Mouse (Mus musculus) heart, postnatal 0 days (tissue): Measurements from ENCODE around the gene Fam131b.
A peak's percentile ranks its signal among the peaks of the same experiment; 100 is the strongest.

Experiments used
- CTCF ChIP-seq: IDR thresholded peaks from 2 replicates; pipeline ENCODE4 v1.5.1; 2016; ENCODE audit warnings: antibody characterized with exemption, control low read depth, low read depth
- EP300 ChIP-seq: IDR thresholded peaks from 2 replicates; pipeline ENCODE4 v1.6.1; 2016; ENCODE audit warnings: antibody characterized with exemption, low read depth

GRCm38 (mm10) chr6:42309816-42310378, 14.5 kb downstream of the Fam131b start:
- TF ChIP-seq CTCF (peak; percentile 41), EP300 (no peak)
